Mouse (Mus musculus) subcutaneous adipose tissue, adult 2 months (tissue): ENCODE data around the gene Ptf1a. TPM values are rescaled to one million over a fixed set of nuclear protein-coding genes. Genes with fewer than 3 reads are reported as not detected.

Experiments used
- polyA plus RNA-seq: library from polyadenylated mRNA; depleted of rRNA; stranded (reverse); fragments of >200 nt; gene quantifications from 2 replicates; pipeline ENCODE4 v1.2.3, GENCODE M21; 2012; ENCODE audit warnings: low replicate concordance; rRNA removed

Ptf1a gene
- not detected in 2 replicates for polyA plus RNA-seq

GRCm38 (mm10) chr2:19444931-19445831 lies at the start of gene Ptf1a:
Ptf1a (plus strand) TSS chr2:19445663.

Other genes with a start within 250 kb of the Ptf1a start
- 0.09 TPM in 1 of 2 replicates, not detected in the other for gene Armc3, start 246.4 kb upstream of the Ptf1a start, polyA plus RNA-seq
- 36.0 and 60.5 TPM in 2 replicates for gene Msrb2, start 74.2 kb upstream of the Ptf1a start, polyA plus RNA-seq
- gene 4921504E06Rik, start 108.3 kb downstream of the Ptf1a start, polyA plus RNA-seq, result not detected in 2 replicates
- 3.3 and 7.5 TPM in 2 replicates for gene Otud1, start 212.1 kb downstream of the Ptf1a start, polyA plus RNA-seq